Mouse (Mus musculus) limb, embryonic 14.5 days (tissue): ENCODE measurements at regions not wholly inside any gene's neighbourhood (a gene's known extent, or its start where the extent isn't known, plus 50 kb on each side); places are given as distances from the start of the nearest gene placed in this dataset.

Experiments used
- ATAC-seq: fragments of 200-750 bp; cut with Nextera tagmentation; 2 replicates; pipeline ENCODE4 v1.8.0; 2017; ENCODE audit warnings: low read depth, moderate number of reproducible peaks, moderate TSS enrichment; ENCODE audit not compliant: low FRiP score
- DNase-seq: peaks from one replicate; pipeline ENCODE4 v3.0.0-alpha.2; 2015; ENCODE audit warnings: low spot score
- H3K27ac ChIP-seq: fragments of 300-500 bp; sonication (generic); replicated peaks from 2 replicates; pipeline ENCODE4 v1.5.1; 2014; ENCODE audit warnings: low read depth, mild to moderate bottlenecking, low read length, moderate library complexity, mixed read lengths
- H3K27me3 ChIP-seq: fragments of 300-500 bp; sonication (generic); 2 replicates; pipeline ENCODE4 v1.6.1; 2014; ENCODE audit warnings: low read length, mixed read lengths; ENCODE audit not compliant: control insufficient read depth, insufficient read depth
- H3K36me3 ChIP-seq: fragments of 300-500 bp; sonication (generic); 2 replicates; pipeline ENCODE4 v1.6.1; 2014; ENCODE audit warnings: mild to moderate bottlenecking, low read length, moderate library complexity, mixed read lengths; ENCODE audit not compliant: control insufficient read depth, insufficient read depth
- H3K4me1 ChIP-seq: fragments of 300-500 bp; sonication (generic); 2 replicates; pipeline ENCODE4 v1.6.1; 2014; ENCODE audit warnings: antibody characterized with exemption, low read length, mixed read lengths; ENCODE audit not compliant: control insufficient read depth, insufficient read depth
- H3K4me2 ChIP-seq: fragments of 300-500 bp; sonication (generic); replicated peaks from 2 replicates; pipeline ENCODE4 v1.6.1; 2014; ENCODE audit warnings: low read depth, mild to moderate bottlenecking, low read length, moderate library complexity; ENCODE audit not compliant: severe bottlenecking
- H3K4me3 ChIP-seq: fragments of 300-500 bp; sonication (generic); replicated peaks from 2 replicates; pipeline ENCODE4 v1.5.1; 2014; ENCODE audit warnings: low read length
- H3K9ac ChIP-seq: fragments of 300-500 bp; sonication (generic); 2 replicates; pipeline ENCODE4 v1.6.1; 2014; ENCODE audit warnings: mild to moderate bottlenecking, low read depth, low read length, moderate library complexity; ENCODE audit not compliant: severe bottlenecking
- H3K9me3 ChIP-seq: fragments of 300-500 bp; sonication (generic); 2 replicates; pipeline ENCODE4 v1.6.1; 2016; ENCODE audit warnings: low read length; ENCODE audit not compliant: control insufficient read depth
- POLR2A ChIP-seq: fragments of 200-500 bp; IDR thresholded peaks from 2 replicates; pipeline ENCODE4 v1.8.0; 2012; ENCODE audit warnings: inconsistent platforms, mild to moderate bottlenecking, moderate library complexity, borderline replicate concordance; ENCODE audit not compliant: insufficient read depth, insufficient read length; ENCODE audit errors: extremely low read depth
- WGBS: fragments of 180-500 bp; shearing (Covaris S2); extraction: QIAGEN DNeasy Blood & Tissue Kit; methylation state at CpG from one replicate; pipeline ENCODE4 v1.1.7; 2014; 5-methylcytosine and 5-hydroxymethylcytosine counted together

DNA sequence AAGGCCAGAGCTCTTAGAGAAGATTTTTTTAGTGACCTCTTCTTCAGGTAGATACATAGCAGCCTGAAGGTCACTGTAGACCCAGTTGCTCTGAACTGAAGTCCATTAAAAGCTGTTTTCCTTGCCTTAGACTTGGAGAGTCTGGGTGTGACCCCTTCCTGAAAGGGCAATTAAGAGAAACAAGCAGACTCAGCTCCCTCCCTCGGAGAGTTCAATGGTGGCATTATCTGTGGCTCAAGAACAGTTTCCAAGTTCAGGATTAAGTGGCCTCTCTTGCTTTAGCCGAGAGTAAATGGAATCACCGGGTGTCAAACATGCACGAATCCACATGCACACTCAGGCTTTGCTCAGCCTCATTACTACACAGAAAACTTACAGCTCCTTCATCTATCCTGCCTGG is 53.2 kb upstream of the Id4 start:
- Histone ChIP-seq H3K27me3 (no peaks in the 10 kb centered on the region), H3K36me3 (no peaks in the 10 kb centered on the region), H3K4me3 (no peak overlapping the region), H3K4me2 (no peak overlapping the region), H3K9me3 (no peaks in the 10 kb centered on the region), H3K27ac (no peak overlapping the region), H3K4me1 (no peaks in the 10 kb centered on the region), H3K9ac (no peak overlapping the region)
- WGBS: 52% methylated on average over 4 of the region's 4 CpGs
- DNase-seq: no peak
- TF ChIP-seq POLR2A: no peak
- no peak for ATAC-seq
